Mouse (Mus musculus): ENCODE data around the gene Ccdc69. TPM values are rescaled to one million over a fixed set of nuclear protein-coding genes. Genes with fewer than 3 reads are reported as not detected.

Ccdc69 gene
- total and polyA plus RNA-seq, 2 experiments from 2014 or later, result 22.0 to 22.2 TPM

DNA sequence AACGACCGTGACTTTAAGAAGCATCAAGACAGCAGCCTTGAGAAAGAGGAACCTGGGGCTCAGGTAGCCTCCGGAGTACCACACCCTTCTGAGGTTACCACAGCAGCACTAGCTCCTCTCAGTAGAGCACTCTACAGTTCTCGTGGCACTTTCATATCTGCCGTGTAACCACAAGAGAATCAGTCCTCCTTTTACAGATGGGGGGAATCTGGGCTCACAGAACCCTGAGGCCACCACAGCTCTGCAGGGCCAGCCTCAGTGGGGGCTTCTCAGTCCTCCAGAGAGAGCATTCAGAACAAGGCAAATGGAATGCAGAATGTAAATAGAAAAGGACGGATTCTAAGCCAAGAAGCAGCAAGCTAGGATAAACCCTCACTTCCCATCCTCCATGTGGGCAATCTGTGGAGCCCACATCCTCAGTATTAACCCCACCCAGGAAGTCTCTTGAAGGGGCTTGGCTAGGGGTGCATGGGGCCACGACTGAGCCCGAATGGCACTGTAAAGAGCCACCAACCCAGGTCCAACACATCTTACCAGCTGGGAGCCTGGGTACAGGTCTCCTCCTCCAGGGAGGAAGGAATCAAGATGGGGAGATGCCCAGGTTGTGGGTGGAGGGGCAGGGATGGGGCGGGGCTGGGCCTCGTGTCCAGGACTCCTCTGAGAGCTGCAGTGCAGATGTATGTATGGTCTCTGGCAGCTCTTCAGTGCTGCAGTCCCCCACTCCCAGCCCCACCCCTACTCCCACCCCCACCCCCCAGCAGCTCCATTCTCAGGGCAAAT, 46.5 kb downstream of the Ccdc69 start:
- peak overlapping the region; percentile 99 for H3K4me2 ChIP-seq (ENCODE audit: low read depth, low read length)
- 28% methylated on average over 10 of the region's 10 CpGs for WGBS
- H3K27me3 ChIP-seq (ENCODE audit: control insufficient read depth, insufficient read depth, low read length), result no peaks in the 10 kb centered on the region
- H3K9me3 ChIP-seq (replicated peaks; ENCODE audit: control insufficient read depth, low read length), result no peaks in the 10 kb centered on the region
- ATAC-seq (ENCODE audit: insufficient read depth, low read depth) (no peak), DNase-seq (ENCODE audit: low spot score) (no peak)
- no peak for TF ChIP-seq EP300 (IDR thresholded peaks at IDR 0.05; ENCODE audit: low read depth)
- TF ChIP-seq CTCF (IDR thresholded peaks at IDR 0.05; ENCODE audit: low read depth), result no peak
- H3K9ac ChIP-seq (replicated peaks; ENCODE audit: low read depth, low read length), result peak overlapping the region; percentile 89; the same call in 1 of the 2 replicates
- H3K4me1 ChIP-seq (ENCODE audit: control insufficient read depth, insufficient read depth), result peaks cover 33% of the 10 kb centered on the region
- H3K4me3 ChIP-seq (ENCODE audit: low read depth, low read length), result peak overlapping the region; percentile 90
- H3K27ac ChIP-seq (ENCODE audit: low read depth), result peak overlapping the region; percentile 90
- H3K36me3 ChIP-seq (replicated peaks; ENCODE audit: control insufficient read depth, insufficient read depth, low read length), result no peaks in the 10 kb centered on the region

DNA sequence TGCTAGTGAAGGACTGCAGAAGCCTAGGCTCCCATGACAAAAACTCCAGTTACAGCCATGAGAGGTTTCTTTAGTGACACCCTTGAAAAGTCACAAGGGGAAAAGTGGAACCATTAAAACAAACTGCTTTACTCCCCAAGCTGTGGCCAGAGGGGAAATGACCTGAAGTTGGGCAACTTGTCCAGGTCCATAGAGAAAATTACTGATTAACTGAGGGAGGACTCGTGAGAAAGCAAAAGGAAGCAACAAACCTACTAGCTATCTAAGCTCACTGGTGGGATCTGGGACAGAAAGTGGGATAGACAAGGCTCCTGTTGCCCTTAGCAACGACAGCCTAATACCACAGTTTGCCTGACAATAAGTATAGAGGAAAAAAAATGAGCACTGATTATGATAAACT, 49.4 kb downstream of the Ccdc69 start:
- H3K4me2 ChIP-seq (ENCODE audit: low read depth, low read length), result no peak overlapping the region
- H3K4me1 ChIP-seq (ENCODE audit: control insufficient read depth, insufficient read depth), result peaks cover 54% of the 10 kb centered on the region
- TF ChIP-seq EP300 (IDR thresholded peaks at IDR 0.05; ENCODE audit: low read depth) (no peak), CTCF (IDR thresholded peaks at IDR 0.05; ENCODE audit: low read depth) (no peak)
- no peaks in the 10 kb centered on the region for H3K27me3 ChIP-seq (ENCODE audit: control insufficient read depth, insufficient read depth, low read length)
- H3K9me3 ChIP-seq (replicated peaks; ENCODE audit: control insufficient read depth, low read length), result no peaks in the 10 kb centered on the region
- ATAC-seq (ENCODE audit: insufficient read depth, low read depth) (no peak), DNase-seq (ENCODE audit: low spot score) (no peak)
- H3K27ac ChIP-seq (ENCODE audit: low read depth), result no peak overlapping the region
- H3K4me3 ChIP-seq (ENCODE audit: low read depth, low read length), result no peak overlapping the region
- WGBS, result 46% methylated on average over 2 of the region's 2 CpGs
- no peak overlapping the region for H3K9ac ChIP-seq (replicated peaks; ENCODE audit: low read depth, low read length)
- peaks cover 11% of the 10 kb centered on the region for H3K36me3 ChIP-seq (replicated peaks; ENCODE audit: control insufficient read depth, insufficient read depth, low read length)

DNA sequence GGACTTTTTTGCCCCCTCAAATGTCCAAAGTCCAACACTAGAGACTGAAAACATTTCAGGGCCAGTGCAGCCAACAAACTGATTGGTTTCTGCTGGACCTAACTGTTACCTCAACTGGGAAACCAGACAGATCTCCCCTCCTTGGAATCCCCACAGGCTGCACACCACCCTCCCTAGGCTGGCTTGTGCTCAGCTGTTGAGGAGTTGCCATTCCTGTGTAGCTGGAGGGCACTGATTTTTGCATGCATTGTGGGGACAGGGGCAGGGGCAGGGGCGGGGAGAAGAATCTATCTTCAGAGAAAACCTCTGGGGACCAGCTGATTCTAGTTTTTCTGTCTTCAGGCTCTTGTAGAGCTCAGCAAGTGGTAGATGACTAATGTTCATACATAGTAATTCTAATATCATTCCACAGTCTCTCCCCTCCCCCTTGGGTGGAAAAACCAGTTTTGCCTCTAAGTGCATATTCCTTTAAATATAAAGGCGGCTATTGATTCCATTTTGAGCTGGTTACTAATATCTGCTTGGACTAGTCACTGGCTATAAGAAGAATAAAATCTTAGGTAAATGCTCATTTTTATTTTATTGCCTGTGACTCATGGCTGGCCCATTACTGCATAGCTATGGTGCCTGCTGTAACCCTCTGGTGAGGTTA, 50.6 kb downstream of the Ccdc69 start:
- ATAC-seq (ENCODE audit: insufficient read depth, low read depth) (no peak), DNase-seq (ENCODE audit: low spot score) (no peak)
- peaks cover 64% of the 10 kb centered on the region for H3K4me1 ChIP-seq (ENCODE audit: control insufficient read depth, insufficient read depth)
- peaks cover 11% of the 10 kb centered on the region for H3K36me3 ChIP-seq (replicated peaks; ENCODE audit: control insufficient read depth, insufficient read depth, low read length)
- H3K4me2 ChIP-seq (ENCODE audit: low read depth, low read length), result no peak overlapping the region
- no peak overlapping the region for H3K9ac ChIP-seq (replicated peaks; ENCODE audit: low read depth, low read length)
- H3K27me3 ChIP-seq (ENCODE audit: control insufficient read depth, insufficient read depth, low read length), result no peaks in the 10 kb centered on the region
- TF ChIP-seq EP300 (IDR thresholded peaks at IDR 0.05; ENCODE audit: low read depth) (no peak), CTCF (IDR thresholded peaks at IDR 0.05; ENCODE audit: low read depth) (no peak)
- H3K4me3 ChIP-seq (ENCODE audit: low read depth, low read length), result no peak overlapping the region
- H3K27ac ChIP-seq (ENCODE audit: low read depth), result peak overlapping the region; percentile 2; the same call in 1 of the 2 replicates
- no peaks in the 10 kb centered on the region for H3K9me3 ChIP-seq (replicated peaks; ENCODE audit: control insufficient read depth, low read length)
- WGBS, result 94% methylated on average over 2 of the region's 2 CpGs

DNA sequence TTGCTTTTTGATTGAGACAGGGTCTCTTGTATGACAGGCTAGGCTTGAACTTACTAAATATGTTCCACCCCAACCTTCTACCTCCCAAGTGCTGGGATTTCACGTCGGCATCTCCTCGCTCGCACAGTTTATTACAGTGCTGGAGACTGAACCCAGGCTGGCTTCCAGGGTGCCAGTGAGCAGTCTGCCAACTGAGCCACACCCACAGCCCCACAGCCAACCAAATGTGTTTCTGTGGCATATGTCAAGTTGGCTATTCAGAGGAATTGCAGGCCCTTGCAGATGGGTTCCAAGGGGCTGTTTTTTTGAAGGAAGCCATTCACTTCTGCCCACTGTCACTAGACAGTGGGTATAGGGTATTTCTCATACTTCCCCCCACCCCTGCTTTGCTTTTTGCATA, 52.0 kb downstream of the Ccdc69 start:
- no peak for DNase-seq (ENCODE audit: low spot score)
- peaks cover 66% of the 10 kb centered on the region for H3K4me1 ChIP-seq (ENCODE audit: control insufficient read depth, insufficient read depth)
- no peak for TF ChIP-seq CTCF (IDR thresholded peaks at IDR 0.05; ENCODE audit: low read depth)
- TF ChIP-seq EP300 (IDR thresholded peaks at IDR 0.05; ENCODE audit: low read depth), result no peak
- no peaks in the 10 kb centered on the region for H3K27me3 ChIP-seq (ENCODE audit: control insufficient read depth, insufficient read depth, low read length)
- H3K9ac ChIP-seq (replicated peaks; ENCODE audit: low read depth, low read length), result no peak overlapping the region
- no peak for ATAC-seq (ENCODE audit: insufficient read depth, low read depth)
- no peak overlapping the region for H3K4me3 ChIP-seq (ENCODE audit: low read depth, low read length)
- H3K4me2 ChIP-seq (ENCODE audit: low read depth, low read length), result no peak overlapping the region
- H3K36me3 ChIP-seq (replicated peaks; ENCODE audit: control insufficient read depth, insufficient read depth, low read length), result peaks cover 16% of the 10 kb centered on the region
- whole genome bisulfite sequencing, result 35% methylated on average over 4 of the region's 4 CpGs
- no peaks in the 10 kb centered on the region for H3K9me3 ChIP-seq (replicated peaks; ENCODE audit: control insufficient read depth, low read length)
- peak overlapping the region; percentile 93 for H3K27ac ChIP-seq (ENCODE audit: low read depth)

DNA sequence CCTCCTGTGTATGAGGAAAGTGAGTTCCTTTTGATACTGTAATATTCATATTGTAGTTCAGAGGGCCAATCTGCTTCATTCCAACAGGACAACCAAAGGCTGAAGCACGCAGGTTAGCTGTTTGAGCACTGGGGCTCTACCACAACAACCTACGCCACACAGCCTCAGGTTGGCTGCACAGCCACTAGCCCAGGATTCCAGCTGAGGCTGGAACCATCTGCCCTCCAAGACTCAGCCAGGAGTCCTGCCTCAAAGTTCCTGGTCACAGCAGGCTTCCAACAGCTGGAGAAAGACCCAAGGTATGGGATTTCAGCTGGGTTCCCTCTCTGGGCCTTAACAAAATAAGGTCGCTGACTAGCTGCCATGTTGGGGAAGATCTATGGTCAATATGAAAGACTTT, 54.3 kb downstream of the Ccdc69 start:
- peaks cover 39% of the 10 kb centered on the region for H3K36me3 ChIP-seq (replicated peaks; ENCODE audit: control insufficient read depth, insufficient read depth, low read length)
- TF ChIP-seq EP300 (IDR thresholded peaks at IDR 0.05; ENCODE audit: low read depth) (no peak), CTCF (IDR thresholded peaks at IDR 0.05; ENCODE audit: low read depth) (no peak)
- no peak for DNase-seq (ENCODE audit: low spot score)
- ATAC-seq (ENCODE audit: insufficient read depth, low read depth), result peak; percentile 19
- H3K4me2 ChIP-seq (ENCODE audit: low read depth, low read length), result peak overlapping the region; percentile 30
- peak overlapping the region; percentile 8; the same call in 1 of the 2 replicates for H3K9ac ChIP-seq (replicated peaks; ENCODE audit: low read depth, low read length)
- H3K9me3 ChIP-seq (replicated peaks; ENCODE audit: control insufficient read depth, low read length), result no peaks in the 10 kb centered on the region
- WGBS, result 42% methylated on average over 3 of the region's 3 CpGs
- peaks cover 87% of the 10 kb centered on the region for H3K4me1 ChIP-seq (ENCODE audit: control insufficient read depth, insufficient read depth)
- H3K4me3 ChIP-seq (ENCODE audit: low read depth, low read length), result no peak overlapping the region
- no peaks in the 10 kb centered on the region for H3K27me3 ChIP-seq (ENCODE audit: control insufficient read depth, insufficient read depth, low read length)
- peak overlapping the region; percentile 93 for H3K27ac ChIP-seq (ENCODE audit: low read depth)

Data from heart, postnatal 0 days (tissue).